Mouse (Mus musculus): ENCODE measurements around the gene 3110009E18Rik. TPM values are rescaled to one million over a fixed set of nuclear protein-coding genes. Genes with fewer than 3 reads are reported as not detected.

3110009E18Rik gene
- polyA plus RNA-seq, 1 experiment = 5.5 TPM

DNA sequence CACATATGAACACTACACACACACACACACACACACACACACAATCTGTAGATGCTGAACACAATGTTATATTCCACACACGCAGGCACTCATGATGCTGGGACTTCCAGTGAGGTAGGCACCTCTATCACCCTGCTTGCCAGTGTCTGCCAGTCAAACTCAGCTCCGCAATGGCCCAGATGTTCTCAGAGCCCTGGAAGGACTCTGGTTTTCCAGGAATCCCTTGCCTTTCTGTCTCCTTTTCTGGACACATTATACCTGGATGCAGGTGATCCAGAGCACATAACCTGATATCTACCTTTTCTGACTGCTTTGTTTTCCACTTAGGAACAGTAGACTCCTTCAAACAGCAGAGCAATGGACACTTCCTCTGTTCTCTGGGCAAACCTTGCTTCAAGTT is 75.7 kb downstream of the 3110009E18Rik start:
- WGBS = 94% methylated on average over 2 of the region's 2 CpGs
- Histone ChIP-seq H3K36me3 (ENCODE audit: control insufficient read depth, insufficient read depth, low read length) (no peaks in the 10 kb centered on the region), H3K4me1 (replicated peaks; ENCODE audit: control insufficient read depth, insufficient read depth, low read length) (no peaks in the 10 kb centered on the region), H3K27ac (ENCODE audit: control insufficient read depth, insufficient read depth, low read length) (no peak overlapping the region), H3K4me3 (ENCODE audit: control insufficient read depth, insufficient read depth, low read length) (no peak overlapping the region), H3K27me3 (ENCODE audit: control insufficient read depth, insufficient read depth, low read length) (no peaks in the 10 kb centered on the region)
- no peak for DNase-seq
- TF ChIP-seq POLR2A (IDR thresholded peaks at IDR 0.05; ENCODE audit: control insufficient read depth, extremely low read depth, insufficient read depth, low read length, poor library complexity) (no peak), CTCF (IDR thresholded peaks at IDR 0.05; ENCODE audit: borderline replicate concordance, control insufficient read depth, extremely low read depth, insufficient read depth, low read length, poor library complexity) (no peak)

DNA sequence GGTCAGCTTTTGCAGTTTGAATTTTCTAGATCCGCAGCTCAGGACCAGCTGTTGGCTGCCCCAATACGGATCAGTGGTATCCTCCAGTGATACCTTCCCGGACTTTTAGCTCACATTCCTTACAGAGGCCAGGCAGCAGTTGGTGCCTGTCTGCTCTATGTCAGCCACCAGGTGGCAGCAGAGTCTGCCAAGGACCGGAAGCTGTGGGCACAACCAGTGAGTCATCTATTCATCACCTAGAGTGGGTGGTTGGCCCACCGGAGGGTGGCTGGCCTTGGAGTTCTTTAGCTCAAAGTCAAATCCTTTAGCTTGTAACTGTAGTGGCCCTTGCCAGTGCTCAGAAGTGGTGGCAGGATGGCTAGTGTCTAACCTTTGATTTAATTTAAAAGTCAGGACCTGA is 76.2 kb downstream of the 3110009E18Rik start:
- WGBS = 14% methylated on average over 5 of the region's 5 CpGs
- no peak overlapping the region for H3K4me3 ChIP-seq (ENCODE audit: control insufficient read depth, insufficient read depth, low read length)
- no peaks in the 10 kb centered on the region for H3K27me3 ChIP-seq (ENCODE audit: control insufficient read depth, insufficient read depth, low read length)
- no peak overlapping the region for H3K27ac ChIP-seq (ENCODE audit: control insufficient read depth, insufficient read depth, low read length)
- no peak for TF ChIP-seq POLR2A (IDR thresholded peaks at IDR 0.05; ENCODE audit: control insufficient read depth, extremely low read depth, insufficient read depth, low read length, poor library complexity)
- peak; percentile 93 for TF ChIP-seq CTCF (IDR thresholded peaks at IDR 0.05; ENCODE audit: borderline replicate concordance, control insufficient read depth, extremely low read depth, insufficient read depth, low read length, poor library complexity)
- no peaks in the 10 kb centered on the region for H3K36me3 ChIP-seq (ENCODE audit: control insufficient read depth, insufficient read depth, low read length)
- peak; percentile 71 for DNase-seq
- no peaks in the 10 kb centered on the region for H3K4me1 ChIP-seq (replicated peaks; ENCODE audit: control insufficient read depth, insufficient read depth, low read length)

DNA sequence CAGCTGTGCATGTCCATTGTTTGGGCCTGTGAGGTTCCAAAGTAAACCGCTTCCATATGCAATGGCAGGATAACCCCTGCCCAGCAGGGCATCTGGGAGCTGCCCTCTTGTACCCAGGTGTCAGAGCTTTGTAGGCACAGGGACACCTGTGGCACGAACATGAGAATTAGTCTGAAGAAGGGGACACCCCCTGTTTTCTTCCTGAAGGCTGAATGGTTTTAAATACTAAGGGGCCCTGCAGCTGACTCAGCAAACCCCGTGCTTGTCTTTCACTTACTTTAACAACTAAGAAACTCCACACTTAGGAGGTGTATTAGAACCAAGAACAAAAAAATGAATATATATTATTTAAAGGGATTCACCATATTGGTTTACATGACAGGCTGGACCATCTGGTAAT is 77.2 kb downstream of the 3110009E18Rik start:
- no peak for DNase-seq
- WGBS = 79% methylated on average over 3 of the region's 3 CpGs
- Histone ChIP-seq H3K4me1 (replicated peaks; ENCODE audit: control insufficient read depth, insufficient read depth, low read length) (no peaks in the 10 kb centered on the region), H3K27me3 (ENCODE audit: control insufficient read depth, insufficient read depth, low read length) (no peaks in the 10 kb centered on the region), H3K36me3 (ENCODE audit: control insufficient read depth, insufficient read depth, low read length) (no peaks in the 10 kb centered on the region), H3K4me3 (ENCODE audit: control insufficient read depth, insufficient read depth, low read length) (no peak overlapping the region), H3K27ac (ENCODE audit: control insufficient read depth, insufficient read depth, low read length) (no peak overlapping the region)
- no peak for TF ChIP-seq POLR2A (IDR thresholded peaks at IDR 0.05; ENCODE audit: control insufficient read depth, extremely low read depth, insufficient read depth, low read length, poor library complexity)
- TF ChIP-seq CTCF (IDR thresholded peaks at IDR 0.05; ENCODE audit: borderline replicate concordance, control insufficient read depth, extremely low read depth, insufficient read depth, low read length, poor library complexity) = no peak

GRCm38 (mm10) chr1:120198942-120199341 is 78.0 kb downstream of the 3110009E18Rik start:
- WGBS = 89% methylated on average over 4 of the region's 4 CpGs
- Histone ChIP-seq H3K27ac (ENCODE audit: control insufficient read depth, insufficient read depth, low read length) (no peak overlapping the region), H3K4me3 (ENCODE audit: control insufficient read depth, insufficient read depth, low read length) (no peak overlapping the region), H3K4me1 (replicated peaks; ENCODE audit: control insufficient read depth, insufficient read depth, low read length) (no peaks in the 10 kb centered on the region), H3K27me3 (ENCODE audit: control insufficient read depth, insufficient read depth, low read length) (no peaks in the 10 kb centered on the region), H3K36me3 (ENCODE audit: control insufficient read depth, insufficient read depth, low read length) (no peaks in the 10 kb centered on the region)
- no peak for DNase-seq
- TF ChIP-seq CTCF (IDR thresholded peaks at IDR 0.05; ENCODE audit: borderline replicate concordance, control insufficient read depth, extremely low read depth, insufficient read depth, low read length, poor library complexity) (no peak), POLR2A (IDR thresholded peaks at IDR 0.05; ENCODE audit: control insufficient read depth, extremely low read depth, insufficient read depth, low read length, poor library complexity) (no peak)

DNA sequence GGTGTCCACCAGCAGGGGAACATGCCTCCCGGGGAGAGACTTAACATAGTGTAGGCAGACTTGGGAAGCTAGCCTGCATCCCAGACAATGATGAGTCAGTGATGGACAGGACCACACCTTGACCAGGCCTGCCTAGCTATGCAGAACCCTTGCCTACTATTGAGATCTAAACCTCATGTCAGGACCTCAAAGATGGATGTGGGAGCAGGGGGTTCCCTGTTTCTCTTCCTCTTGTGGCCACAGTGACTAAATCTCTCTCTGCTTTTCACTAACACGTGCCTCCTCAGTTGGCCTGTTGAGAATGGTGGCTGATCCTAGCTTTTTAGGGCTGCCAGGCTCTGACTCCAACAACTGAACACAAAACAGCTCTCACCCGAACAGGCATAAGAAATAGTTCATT is 81.6 kb downstream of the 3110009E18Rik start:
- Histone ChIP-seq H3K27ac (ENCODE audit: control insufficient read depth, insufficient read depth, low read length) (no peak overlapping the region), H3K4me3 (ENCODE audit: control insufficient read depth, insufficient read depth, low read length) (no peak overlapping the region), H3K27me3 (ENCODE audit: control insufficient read depth, insufficient read depth, low read length) (no peaks in the 10 kb centered on the region), H3K4me1 (replicated peaks; ENCODE audit: control insufficient read depth, insufficient read depth, low read length) (no peaks in the 10 kb centered on the region), H3K36me3 (ENCODE audit: control insufficient read depth, insufficient read depth, low read length) (no peaks in the 10 kb centered on the region)
- no peak for TF ChIP-seq POLR2A (IDR thresholded peaks at IDR 0.05; ENCODE audit: control insufficient read depth, extremely low read depth, insufficient read depth, low read length, poor library complexity)
- TF ChIP-seq CTCF (IDR thresholded peaks at IDR 0.05; ENCODE audit: borderline replicate concordance, control insufficient read depth, extremely low read depth, insufficient read depth, low read length, poor library complexity) = no peak
- no peak for DNase-seq
- WGBS = 55% methylated on average over 3 of the region's 3 CpGs

DNA sequence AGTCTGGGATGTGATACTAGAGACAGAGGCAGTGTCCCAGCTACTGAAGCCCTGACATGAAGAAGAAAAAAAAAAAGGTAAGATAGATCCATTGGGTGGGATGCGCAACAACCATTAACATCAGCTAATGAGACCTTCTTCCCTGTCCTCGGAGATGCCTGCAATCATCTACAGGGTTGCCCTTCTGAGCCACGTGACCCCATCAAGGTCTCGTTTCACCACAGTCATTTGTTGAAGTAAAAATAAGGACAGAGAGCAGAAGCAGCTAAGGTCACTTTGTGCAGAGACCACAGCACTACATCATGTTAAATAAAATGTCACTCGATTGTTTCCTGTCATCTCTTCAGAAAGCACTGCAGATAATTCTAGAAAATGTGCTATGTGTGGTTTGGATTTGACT is 82.8 kb downstream of the 3110009E18Rik start:
- H3K4me3 ChIP-seq (ENCODE audit: control insufficient read depth, insufficient read depth, low read length) = no peak overlapping the region
- no peaks in the 10 kb centered on the region for H3K4me1 ChIP-seq (replicated peaks; ENCODE audit: control insufficient read depth, insufficient read depth, low read length)
- no peaks in the 10 kb centered on the region for H3K27me3 ChIP-seq (ENCODE audit: control insufficient read depth, insufficient read depth, low read length)
- DNase-seq = no peak
- TF ChIP-seq POLR2A (IDR thresholded peaks at IDR 0.05; ENCODE audit: control insufficient read depth, extremely low read depth, insufficient read depth, low read length, poor library complexity) = no peak
- WGBS = 74% methylated on average over 5 of the region's 5 CpGs
- H3K27ac ChIP-seq (ENCODE audit: control insufficient read depth, insufficient read depth, low read length) = no peak overlapping the region
- H3K36me3 ChIP-seq (ENCODE audit: control insufficient read depth, insufficient read depth, low read length) = no peaks in the 10 kb centered on the region

- no peak overlapping the region for H3K4me3 ChIP-seq (ENCODE audit: control insufficient read depth, insufficient read depth, low read length)
- no peaks in the 10 kb centered on the region for H3K27me3 ChIP-seq (ENCODE audit: control insufficient read depth, insufficient read depth, low read length)
- DNase-seq = no peak
- 81% methylated on average over 1 of the region's 1 CpGs for WGBS
- TF ChIP-seq POLR2A (IDR thresholded peaks at IDR 0.05; ENCODE audit: control insufficient read depth, extremely low read depth, insufficient read depth, low read length, poor library complexity) = no peak
- no peaks in the 10 kb centered on the region for H3K4me1 ChIP-seq (replicated peaks; ENCODE audit: control insufficient read depth, insufficient read depth, low read length)
- no peaks in the 10 kb centered on the region for H3K36me3 ChIP-seq (ENCODE audit: control insufficient read depth, insufficient read depth, low read length)
- H3K27ac ChIP-seq (ENCODE audit: control insufficient read depth, insufficient read depth, low read length) = no peak overlapping the region
Observed at GRCm38 (mm10) chr1:120204834-120205233, 83.8 kb downstream of the 3110009E18Rik start.
